In the genomic region with DNA sequence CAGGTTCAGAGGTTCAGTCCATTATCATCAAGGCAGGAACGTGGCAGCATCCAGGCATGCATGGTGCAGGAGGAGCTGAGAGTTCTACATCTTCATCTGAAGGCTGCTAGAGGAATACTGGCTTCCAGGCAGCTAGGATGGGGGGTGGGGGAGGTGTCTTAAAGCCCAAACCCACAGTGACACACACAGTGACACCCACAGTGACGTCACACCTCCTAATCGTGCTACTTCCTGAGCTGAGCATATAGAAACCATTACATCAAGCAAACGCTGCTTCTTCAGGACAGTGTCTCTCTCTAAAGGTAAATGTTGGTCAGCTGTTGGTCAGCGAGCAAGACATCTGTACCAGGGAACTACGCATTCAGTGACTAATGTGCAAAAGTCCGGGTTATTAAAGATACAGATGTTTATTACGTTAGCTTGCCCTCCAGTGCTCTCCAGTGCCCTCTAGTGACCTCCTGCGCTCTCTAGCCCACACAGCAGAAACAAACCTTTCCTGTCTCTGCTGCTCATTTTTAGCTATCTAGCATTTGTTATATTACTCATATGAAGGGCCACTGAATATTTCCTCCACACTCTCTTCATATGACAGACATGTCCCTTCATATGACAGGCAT, we compare ENCODE assay signal across 8 mouse cellular contexts.
DNase-seq lines count a peak whose midpoint lies in the region; ATAC-seq and TF ChIP-seq lines count a peak whose summit lies in the region.

No protein-coding gene starts in this region.

- peak overlapping the region; percentile 52 for H3K4me2 ChIP-seq in heart, embryonic 13.5 days
- H3K4me2 ChIP-seq in lung, embryonic 15.5 days: peak overlapping the region; percentile 28; the same call in 1 of the 2 replicates

- ATAC-seq in heart, embryonic 13.5 days (ENCODE audit: extremely low read depth, insufficient number of reproducible peaks, low FRiP score, low TSS enrichment): no peak
- no peak for ATAC-seq in lung, embryonic 15.5 days (ENCODE audit: borderline replicate concordance, extremely low read depth, low FRiP score, low TSS enrichment)
- ATAC-seq in erythroblast, adult 5-6 weeks (replicated peaks; ENCODE audit: low FRiP score, poor library complexity, severe bottlenecking): no peak

- no peak for TF ChIP-seq CTCF in thymus, adult 2 months (IDR thresholded peaks at IDR 0.05; ENCODE audit: borderline replicate concordance, control insufficient read depth, extremely low read depth, insufficient read depth, low read length, poor library complexity)

- no peaks in the 10 kb centered on the region for H3K36me3 ChIP-seq in thymus, adult 2 months (ENCODE audit: control insufficient read depth, insufficient read depth, low read length)
- no peaks in the 10 kb centered on the region for H3K36me3 ChIP-seq in heart, embryonic 13.5 days
- no peaks in the 10 kb centered on the region for H3K36me3 ChIP-seq in lung, embryonic 15.5 days

- no peak overlapping the region for H3K4me3 ChIP-seq in thymus, adult 2 months (ENCODE audit: control insufficient read depth, insufficient read depth, low read length)
- H3K4me3 ChIP-seq in heart, embryonic 13.5 days: peak overlapping the region; percentile 33; the same call in 1 of the 2 replicates
- 0 out of 2 replicates have a peak overlapping the region, but pooled peaks have one; percentile 9 for H3K4me3 ChIP-seq in lung, embryonic 15.5 days

- no peaks in the 10 kb centered on the region for H3K4me1 ChIP-seq in thymus, adult 2 months (replicated peaks; ENCODE audit: control insufficient read depth, insufficient read depth, low read length)
- H3K4me1 ChIP-seq in heart, embryonic 13.5 days: peaks cover 11% of the 10 kb centered on the region
- H3K4me1 ChIP-seq in lung, embryonic 15.5 days: peaks cover 13% of the 10 kb centered on the region

- H3K9ac ChIP-seq in heart, embryonic 13.5 days: no peak overlapping the region
- H3K9ac ChIP-seq in lung, embryonic 15.5 days: no peak overlapping the region

- H3K27ac ChIP-seq in thymus, adult 2 months (ENCODE audit: control insufficient read depth, insufficient read depth, low read length): no peak overlapping the region
- H3K27ac ChIP-seq in heart, embryonic 13.5 days (replicated peaks): no peak overlapping the region
- H3K27ac ChIP-seq in lung, embryonic 15.5 days: no peak overlapping the region

- 31% methylated on average over 9 of the region's 9 CpGs for WGBS in thymus, adult 2 months
- 49% methylated on average over 9 of the region's 9 CpGs for WGBS in heart, embryonic 13.5 days
- 39% methylated on average over 9 of the region's 9 CpGs for WGBS in lung, embryonic 15.5 days

- no peaks in the 10 kb centered on the region for H3K9me3 ChIP-seq in heart, embryonic 13.5 days
- no peaks in the 10 kb centered on the region for H3K9me3 ChIP-seq in lung, embryonic 15.5 days

- DNase-seq in cerebellum, postnatal 10 days: peak; percentile 45 to 59
- DNase-seq in cerebellum, adult 18-20 months: no peak
- DNase-seq in thymus, postnatal 0 days (ENCODE audit: low spot score): peak; percentile 7
- DNase-seq in thymus, adult 2 months: no peak
- DNase-seq in layer of hippocampus, adult 9-10 months (ENCODE audit: low spot score): no peak

- no peak for TF ChIP-seq POLR2A in thymus, adult 2 months (IDR thresholded peaks at IDR 0.05; ENCODE audit: control insufficient read depth, extremely low read depth, insufficient read depth, low read length, poor library complexity)

- no peaks in the 10 kb centered on the region for H3K27me3 ChIP-seq in thymus, adult 2 months (ENCODE audit: control insufficient read depth, insufficient read depth, low read length)
- H3K27me3 ChIP-seq in heart, embryonic 13.5 days (replicated peaks): no peaks in the 10 kb centered on the region
- H3K27me3 ChIP-seq in lung, embryonic 15.5 days: no peaks in the 10 kb centered on the region

Comparison
In these comparisons a context has a peak if more than half of its experiments do, and no peak if none do; other contexts are left out.
1. DNase-seq: peak in cerebellum, postnatal 10 days (2 of 2) and thymus, postnatal 0 days (single experiment); none in cerebellum, adult 18-20 months (0 of 2), thymus, adult 2 months (single experiment) and layer of hippocampus, adult 9-10 months (single experiment).